Mouse (Mus musculus): ENCODE measurements at regions not wholly inside any gene's neighbourhood (a gene's known extent, or its start where the extent isn't known, plus 50 kb on each side); places are given as distances from the start of the nearest gene placed in this dataset.

DNA sequence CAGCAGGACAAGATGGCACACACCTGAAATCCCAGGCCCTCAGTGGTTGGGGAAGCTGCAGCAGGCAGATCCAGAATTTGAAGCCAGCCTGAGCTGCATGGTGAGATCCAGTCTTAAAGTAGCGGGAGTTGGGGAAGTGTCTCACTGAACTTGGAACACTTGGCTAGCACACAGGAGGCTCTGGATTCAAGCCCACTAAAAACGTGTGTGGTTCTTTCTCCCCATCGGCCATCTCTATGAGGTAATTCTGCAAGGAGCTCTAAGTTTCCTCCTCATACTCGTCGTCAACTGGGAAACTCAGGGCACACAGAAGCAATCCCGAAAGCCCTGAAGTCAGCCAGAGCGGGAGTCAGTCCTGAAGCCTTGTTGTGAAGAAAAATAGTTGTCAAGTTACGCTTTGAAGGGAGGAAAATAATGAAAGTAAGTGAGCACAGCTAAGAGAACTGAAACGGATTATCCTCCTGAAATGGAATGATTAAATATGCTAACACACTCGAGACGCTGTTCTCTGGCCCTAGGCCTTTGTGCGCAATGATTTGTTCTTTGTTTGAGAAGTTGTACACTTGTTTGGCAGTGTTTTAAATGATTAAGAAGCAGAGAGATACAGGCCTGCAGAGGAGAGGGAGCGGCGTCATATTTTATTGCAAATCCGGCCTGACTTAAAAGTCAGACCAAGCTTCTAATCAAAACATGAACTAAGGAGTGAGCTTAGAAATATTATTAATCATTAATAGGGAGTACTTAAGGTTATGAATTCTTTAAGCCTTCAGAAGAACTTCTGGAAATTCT lies 69.0 kb upstream of the Ercc4 start:
- no peak for DNase-seq (ENCODE audit: low read depth, low spot score)

DNA sequence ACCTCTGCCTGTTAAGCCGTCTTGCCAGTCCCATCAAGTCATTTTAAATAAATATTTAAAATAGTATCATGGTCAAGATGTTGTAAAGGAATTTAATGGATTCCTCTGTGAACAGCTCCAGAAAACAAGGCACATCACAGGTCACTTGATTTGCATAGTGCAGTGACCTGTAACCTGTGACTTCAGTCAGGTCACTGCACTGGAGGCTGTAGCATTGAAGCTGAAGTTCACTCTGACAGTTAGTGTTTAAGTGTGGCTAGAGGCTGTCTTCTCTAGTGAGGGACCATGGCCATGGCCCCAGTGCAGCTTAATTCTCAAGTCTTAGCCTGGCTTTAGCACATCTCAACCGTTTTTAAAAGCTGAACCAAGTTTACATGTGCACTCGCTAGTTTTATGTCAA lies 68.1 kb upstream of the Ercc4 start:
- DNase-seq (ENCODE audit: low read depth, low spot score): no peak

DNA sequence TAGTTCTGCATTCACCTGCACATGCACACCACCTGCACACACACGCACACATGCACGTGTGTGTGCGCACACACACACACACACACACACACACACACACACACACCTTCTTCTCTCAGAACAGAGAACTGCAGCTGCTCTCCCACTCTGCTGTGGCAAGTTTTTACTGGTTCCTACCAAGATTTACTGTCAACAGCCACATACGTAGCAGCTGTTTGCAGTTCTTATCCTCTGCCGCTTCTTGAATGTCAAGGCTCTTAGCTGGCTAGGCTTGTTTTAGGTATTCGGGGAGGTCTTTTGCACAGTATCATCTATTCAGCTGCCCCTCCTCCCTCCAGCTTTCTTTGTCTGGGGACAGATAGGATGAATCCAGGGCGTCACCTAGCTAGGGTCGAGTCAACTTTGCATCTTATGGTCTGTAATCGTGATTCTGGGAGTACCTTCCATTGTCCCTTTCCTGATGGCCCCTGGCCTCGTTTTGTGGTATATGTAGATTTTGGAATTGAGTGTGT lies 64.3 kb upstream of the Ercc4 start:
- DNase-seq (ENCODE audit: low read depth, low spot score): no peak

DNA sequence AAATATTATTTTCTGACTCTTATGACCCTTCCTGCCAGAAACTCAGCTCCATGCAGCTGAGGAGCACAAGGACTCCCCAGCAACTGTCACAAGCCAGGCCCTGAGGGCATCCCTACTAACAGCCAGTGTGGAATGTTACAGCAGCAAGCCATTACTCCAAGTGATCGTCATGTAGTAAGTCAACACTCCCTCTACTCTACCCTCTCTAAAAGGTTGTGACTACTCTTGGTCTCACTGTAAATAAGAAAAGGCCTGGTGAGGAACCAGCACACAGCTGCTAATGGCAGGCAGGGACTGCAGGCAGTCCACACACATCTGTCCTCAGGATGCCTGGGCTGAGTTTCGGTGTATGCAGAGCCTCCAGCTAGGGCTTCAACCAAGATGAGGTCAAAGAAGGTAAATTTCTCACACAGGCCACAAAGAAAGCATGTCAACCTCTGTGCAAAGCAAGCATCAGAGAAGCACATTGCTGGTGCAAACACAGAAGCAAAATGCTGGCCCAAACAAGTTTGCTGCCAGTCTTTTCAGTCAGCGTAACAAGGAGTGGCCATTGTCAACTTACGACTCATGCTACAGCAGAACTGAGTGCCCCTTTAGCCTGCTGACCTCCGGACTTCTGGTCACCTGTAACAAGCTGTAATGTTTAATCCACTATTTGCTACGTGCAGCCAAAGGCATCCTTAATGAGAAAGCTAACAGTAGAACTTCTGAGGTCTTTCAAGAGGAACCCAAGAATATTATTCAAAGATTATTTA lies 62.9 kb upstream of the Ercc4 start:
- no peak for DNase-seq (ENCODE audit: low read depth, low spot score)

DNA sequence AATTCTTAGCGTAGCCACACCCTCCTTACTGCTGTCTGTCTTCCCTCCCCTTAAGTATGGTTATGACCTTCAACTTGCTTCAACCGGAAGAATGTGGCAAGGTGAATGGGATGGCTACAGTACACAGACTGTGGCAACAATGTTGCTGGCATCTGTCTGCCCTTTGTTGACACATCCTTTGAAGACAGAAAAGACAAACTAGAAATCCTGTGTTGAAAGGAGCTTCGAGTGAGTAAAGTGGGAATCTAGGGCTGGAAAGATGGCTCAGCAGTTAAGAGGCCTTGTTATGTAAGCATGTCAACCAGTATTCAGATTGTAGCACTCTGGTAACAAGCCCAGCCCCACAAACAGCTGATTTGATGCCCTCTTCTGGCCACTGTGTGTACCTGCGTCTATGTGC lies 60.2 kb upstream of the Ercc4 start:
- no peak for DNase-seq (ENCODE audit: low read depth, low spot score)

DNA sequence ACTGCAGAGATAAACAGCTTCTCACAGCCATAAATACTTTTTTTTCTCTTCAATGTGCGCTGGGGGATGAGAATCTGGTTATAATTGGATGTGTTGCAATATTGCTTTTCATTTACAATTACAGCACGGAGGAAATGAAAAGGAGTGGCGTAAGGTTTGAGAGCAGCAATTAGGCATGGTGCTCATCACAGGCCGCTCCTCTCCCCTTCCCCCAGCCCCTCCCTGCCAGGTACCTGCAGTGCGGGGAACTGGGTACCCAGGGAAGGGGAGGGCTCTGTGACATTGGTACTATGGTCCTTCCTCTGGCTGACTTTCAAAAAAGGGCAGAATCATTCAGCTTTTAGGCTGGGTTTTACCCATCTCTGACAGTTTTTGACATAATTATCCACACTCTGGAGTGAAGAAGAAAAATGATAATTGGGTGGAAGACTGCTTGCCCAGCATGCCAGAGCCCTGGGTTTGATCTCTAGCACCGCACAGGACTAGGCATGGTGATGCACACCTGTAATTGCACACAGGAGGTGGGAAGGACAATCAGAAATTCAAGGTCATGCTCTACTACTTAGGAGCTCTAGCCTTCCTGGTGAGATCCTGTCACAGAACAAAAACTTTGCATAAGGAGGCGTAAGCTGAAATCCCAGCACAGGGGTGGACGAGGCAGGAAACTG lies 59.1 kb upstream of the Ercc4 start:
- DNase-seq (ENCODE audit: low read depth, low spot score): no peak

DNA sequence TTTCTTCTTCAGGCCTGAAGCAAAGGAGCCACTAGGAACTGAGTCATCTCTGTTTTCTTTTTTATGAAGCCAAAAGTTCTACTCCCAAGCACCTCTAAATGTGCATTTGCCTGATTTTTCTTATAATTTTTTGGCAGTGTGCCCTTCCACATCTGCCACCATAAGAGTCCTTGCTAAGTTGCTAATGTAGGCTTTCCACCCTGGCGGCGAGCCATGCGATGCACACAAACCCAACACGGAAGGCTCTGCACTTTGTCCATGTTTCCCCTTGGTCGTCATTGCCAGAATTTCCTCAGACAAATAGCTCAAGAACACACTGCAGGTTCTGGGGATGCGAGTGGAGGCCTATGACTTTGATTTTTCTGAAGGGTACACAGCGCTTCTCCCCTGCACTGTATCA lies 54.5 kb upstream of the Ercc4 start:
- DNase-seq (ENCODE audit: low read depth, low spot score): no peak

All from retina, postnatal 7 days (tissue).